Mouse (Mus musculus) midbrain, embryonic 15.5 days (tissue): Measurements from ENCODE around the gene Znhit2. TPM values are rescaled to one million over a fixed set of nuclear protein-coding genes. Genes with fewer than 3 reads are reported as not detected.
"Not testable (repeated sequence)": the region's sequence is repeated elsewhere in the genome, so short reads cannot be mapped to it uniquely, and the experiment has no call there.

Experiments
- ATAC-seq: fragments of 200-750 bp; cut with Nextera tagmentation; replicated peaks from 2 replicates; pipeline ENCODE4 v1.8.0; 2017; ENCODE audit warnings: moderate TSS enrichment
- H3K27ac ChIP-seq: fragments of 300-500 bp; sonication (generic); 2 replicates; pipeline ENCODE4 v1.5.1; 2015; ENCODE audit warnings: mild to moderate bottlenecking, inconsistent platforms
- H3K27me3 ChIP-seq: fragments of 300-500 bp; sonication (generic); replicated peaks from 2 replicates; pipeline ENCODE4 v1.6.1; 2015; ENCODE audit warnings: inconsistent platforms
- H3K36me3 ChIP-seq: fragments of 300-500 bp; sonication (generic); replicated peaks from 2 replicates; pipeline ENCODE4 v1.6.1; 2015; ENCODE audit warnings: inconsistent platforms
- H3K4me1 ChIP-seq: fragments of 300-500 bp; sonication (generic); 2 replicates; pipeline ENCODE4 v1.6.1; 2015; ENCODE audit warnings: inconsistent platforms
- H3K4me2 ChIP-seq: fragments of 300-500 bp; sonication (generic); 2 replicates; pipeline ENCODE4 v1.6.1; 2015; ENCODE audit warnings: inconsistent platforms, mild to moderate bottlenecking, moderate library complexity
- H3K4me3 ChIP-seq: fragments of 300-500 bp; sonication (generic); 2 replicates; pipeline ENCODE4 v1.5.1; 2015; ENCODE audit warnings: mild to moderate bottlenecking, inconsistent platforms
- H3K9ac ChIP-seq: fragments of 300-500 bp; sonication (generic); 2 replicates; pipeline ENCODE4 v1.6.1; 2015; ENCODE audit warnings: mild to moderate bottlenecking, inconsistent platforms
- H3K9me3 ChIP-seq: fragments of 300-500 bp; sonication (generic); 2 replicates; pipeline ENCODE4 v1.6.1; 2016; ENCODE audit warnings: inconsistent platforms
- WGBS: fragments of 180-500 bp; shearing (Covaris S2); methylation state at CpG from one replicate; pipeline ENCODE4 v1.1.7; 2015; ENCODE audit warnings: mixed read lengths; 5-methylcytosine and 5-hydroxymethylcytosine counted together
- polyA plus RNA-seq: library from polyadenylated mRNA; unstranded; fragments of >200 nt; fragmentation: Nextera tagmentation; extraction: Ambion mirVana; gene quantifications from 2 replicates; pipeline ENCODE4 v1.2.1, GENCODE M21; 2015

Znhit2 gene
- polyA plus RNA-seq, 1 experiment from 2014 or later: 30.8 TPM

DNA sequence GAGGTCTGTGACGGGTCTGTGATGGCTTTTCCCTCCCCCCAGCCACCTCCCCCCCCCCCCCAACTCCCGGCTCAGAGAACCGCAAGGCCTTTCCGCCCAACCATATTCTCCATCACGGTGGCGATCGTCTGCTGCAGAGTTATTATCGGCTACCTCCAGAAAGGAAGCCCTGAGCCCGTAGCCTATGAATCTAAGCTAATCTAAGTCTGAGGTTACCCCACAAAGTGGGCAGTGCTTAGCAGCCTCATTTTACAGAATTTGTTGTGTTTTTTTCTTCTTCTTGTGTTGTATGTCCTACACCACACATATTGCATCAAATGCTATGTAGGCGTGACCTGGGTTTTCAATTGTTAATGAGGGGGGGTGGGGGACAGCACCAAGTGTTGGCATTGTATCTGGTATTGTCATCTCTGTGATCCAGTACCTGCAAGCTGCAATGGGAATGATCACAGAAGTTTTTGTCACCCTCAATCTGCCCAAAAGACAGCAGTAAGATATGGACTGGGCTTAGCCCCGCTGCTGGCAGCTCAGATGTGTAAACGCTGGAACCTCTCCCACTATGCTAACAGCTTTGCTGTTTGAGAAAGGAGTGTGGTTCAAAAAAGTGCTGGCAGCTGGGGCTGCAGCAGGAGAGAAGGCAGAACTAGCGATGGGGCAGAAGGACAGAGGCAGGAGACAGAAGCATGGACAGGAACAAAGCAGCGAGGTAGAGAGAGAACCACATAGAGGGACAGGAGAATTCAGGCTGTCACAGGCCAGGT lies 30.3 kb upstream of the Znhit2 start:
- H3K36me3 ChIP-seq: no peaks in the 10 kb centered on the region
- no peak overlapping the region for H3K4me2 ChIP-seq
- no peaks in the 10 kb centered on the region for H3K4me1 ChIP-seq
- WGBS: 77% methylated on average over 14 of the region's 14 CpGs
- no peak overlapping the region for H3K9ac ChIP-seq
- no peak overlapping the region for H3K27ac ChIP-seq
- no peaks in the 10 kb centered on the region for H3K27me3 ChIP-seq
- no peaks in the 10 kb centered on the region for H3K9me3 ChIP-seq
- no peak overlapping the region for H3K4me3 ChIP-seq
- ATAC-seq: no peak

DNA sequence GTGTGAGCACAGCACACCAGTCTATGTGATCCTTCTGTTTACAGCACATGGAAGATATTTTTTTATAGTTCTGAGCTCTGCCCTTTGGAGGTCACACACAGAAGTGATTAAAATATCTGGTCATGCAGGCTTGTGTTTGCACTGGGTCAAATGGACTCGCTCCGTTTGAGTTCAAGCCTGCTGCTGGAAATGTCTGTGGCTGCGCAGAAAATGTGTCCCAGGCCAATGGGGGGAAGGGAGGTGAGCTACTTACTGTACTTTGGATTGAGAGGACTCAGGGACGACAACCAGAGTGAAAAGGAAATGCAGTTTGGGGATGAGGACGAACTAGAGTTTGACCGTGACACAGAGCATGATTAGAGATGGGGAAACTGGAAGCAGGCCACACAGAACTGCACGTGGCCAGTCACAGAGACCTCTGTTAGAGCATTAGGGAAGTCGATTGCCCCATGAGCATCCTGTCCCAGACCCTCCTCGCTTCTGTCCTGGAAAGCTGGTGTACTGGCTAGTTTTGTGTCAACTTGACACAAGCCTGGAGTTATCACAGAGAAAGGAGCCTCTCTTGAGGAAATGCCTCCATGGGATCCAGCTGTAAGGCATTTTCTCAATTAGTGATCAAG lies 24.9 kb upstream of the Znhit2 start:
- no peak for ATAC-seq
- Histone ChIP-seq H3K4me3 (no peak overlapping the region), H3K9ac (no peak overlapping the region), H3K9me3 (no peaks in the 10 kb centered on the region), H3K36me3 (no peaks in the 10 kb centered on the region), H3K4me2 (no peak overlapping the region), H3K4me1 (no peaks in the 10 kb centered on the region), H3K27ac (no peak overlapping the region), H3K27me3 (no peaks in the 10 kb centered on the region)
- WGBS: 82% methylated on average over 9 of the region's 9 CpGs

DNA sequence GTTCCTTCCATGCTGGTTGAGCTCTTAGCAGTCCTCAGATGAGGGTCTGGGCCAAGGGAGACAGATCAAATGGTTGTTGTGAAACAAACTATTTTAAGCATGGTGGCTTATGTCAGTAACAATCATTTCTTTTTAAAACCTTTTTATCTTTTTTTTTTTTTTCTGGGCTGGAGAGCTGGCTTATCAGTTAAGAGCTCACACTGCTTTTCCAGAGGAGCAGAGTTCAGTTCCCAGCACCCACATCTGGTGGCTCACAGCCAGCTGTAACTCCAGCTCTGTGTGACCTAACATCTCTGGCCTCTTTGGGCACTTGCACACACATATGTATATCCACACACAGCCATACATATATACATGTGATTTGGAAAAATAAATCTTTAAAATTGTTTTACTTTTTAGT lies 23.3 kb upstream of the Znhit2 start:
- Histone ChIP-seq H3K4me3 (no peak overlapping the region), H3K27me3 (no peaks in the 10 kb centered on the region), H3K27ac (no peak overlapping the region), H3K36me3 (no peaks in the 10 kb centered on the region), H3K9ac (no peak overlapping the region), H3K4me2 (no peak overlapping the region), H3K9me3 (no peaks in the 10 kb centered on the region), H3K4me1 (no peaks in the 10 kb centered on the region)
- no peak for ATAC-seq

DNA sequence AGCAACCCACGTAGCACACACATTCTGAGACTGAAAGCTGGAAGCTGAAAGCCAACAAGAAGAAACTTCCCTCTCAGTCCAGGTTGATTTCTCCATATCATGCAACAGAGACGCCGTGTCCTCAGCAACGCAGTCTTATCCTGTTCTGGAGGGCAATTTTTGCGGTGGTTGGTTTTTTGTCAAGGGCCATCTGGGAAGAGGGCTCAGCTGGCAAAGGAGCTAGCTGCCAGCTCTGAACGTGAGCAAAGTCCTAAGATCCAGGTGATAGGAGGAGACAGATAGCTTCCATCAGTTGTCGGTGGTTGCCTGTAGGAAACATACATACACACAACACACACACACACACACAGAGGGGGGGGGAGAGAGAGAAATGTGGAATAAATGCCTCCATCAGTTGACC lies 22.7 kb upstream of the Znhit2 start:
- Histone ChIP-seq H3K36me3 (no peaks in the 10 kb centered on the region), H3K4me3 (no peak overlapping the region), H3K4me1 (no peaks in the 10 kb centered on the region), H3K9ac (no peak overlapping the region), H3K4me2 (no peak overlapping the region), H3K9me3 (no peaks in the 10 kb centered on the region), H3K27me3 (no peaks in the 10 kb centered on the region), H3K27ac (no peak overlapping the region)
- WGBS: 79% methylated on average over 7 of the region's 7 CpGs
- no peak for ATAC-seq

DNA sequence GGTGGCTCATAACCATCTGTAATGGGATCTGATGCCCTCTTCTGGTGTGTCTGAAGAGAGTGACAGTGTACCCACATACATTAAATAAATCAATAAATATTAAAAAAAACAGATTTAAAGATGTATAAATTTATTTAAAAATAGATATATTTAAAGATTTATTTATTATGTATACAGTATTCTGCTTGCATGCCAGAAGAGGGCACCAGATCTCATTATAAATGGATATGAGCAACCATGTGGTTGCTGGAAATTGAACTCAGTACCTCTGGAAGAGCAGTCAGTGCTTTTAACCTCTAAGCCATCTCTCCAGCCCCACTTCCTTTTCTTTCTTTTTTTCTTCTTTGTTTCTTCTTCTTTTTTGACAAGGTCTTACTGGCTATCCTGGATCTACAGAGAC lies 21.0 kb upstream of the Znhit2 start:
- ATAC-seq: no peak
- Histone ChIP-seq H3K9ac (no peak overlapping the region), H3K4me2 (no peak overlapping the region), H3K27ac (no peak overlapping the region), H3K27me3 (no peaks in the 10 kb centered on the region), H3K36me3 (no peaks in the 10 kb centered on the region), H3K4me3 (no peak overlapping the region), H3K4me1 (peaks cover 4% of the 10 kb centered on the region), H3K9me3 (no peaks in the 10 kb centered on the region)

DNA sequence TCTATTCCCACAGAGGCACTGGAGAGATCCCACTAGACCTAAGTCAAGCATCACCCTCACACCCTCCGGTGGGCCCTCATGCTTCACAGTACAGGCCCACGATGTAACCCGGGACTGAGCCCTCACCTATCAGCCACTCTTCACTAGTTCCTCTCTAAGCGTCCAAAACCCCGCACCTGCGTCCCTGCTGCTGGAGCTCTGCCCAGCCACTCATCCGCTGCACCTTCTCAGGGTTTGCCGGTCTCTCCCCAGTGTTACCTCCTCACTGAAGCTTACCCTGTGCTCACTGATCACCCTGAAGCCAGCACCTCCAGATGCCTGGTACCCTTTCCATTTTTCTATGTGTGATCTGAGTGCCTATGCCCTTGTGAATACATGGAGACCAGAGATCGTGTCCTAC lies 18.7 kb upstream of the Znhit2 start:
- H3K9ac ChIP-seq: no peak overlapping the region
- no peaks in the 10 kb centered on the region for H3K36me3 ChIP-seq
- no peak overlapping the region for H3K4me3 ChIP-seq
- H3K27me3 ChIP-seq: no peaks in the 10 kb centered on the region
- H3K4me2 ChIP-seq: no peak overlapping the region
- H3K9me3 ChIP-seq: no peaks in the 10 kb centered on the region
- 76% methylated on average over 9 of the region's 9 CpGs for WGBS
- no peak overlapping the region for H3K27ac ChIP-seq
- H3K4me1 ChIP-seq: peaks cover 12% of the 10 kb centered on the region
- ATAC-seq: no peak

DNA sequence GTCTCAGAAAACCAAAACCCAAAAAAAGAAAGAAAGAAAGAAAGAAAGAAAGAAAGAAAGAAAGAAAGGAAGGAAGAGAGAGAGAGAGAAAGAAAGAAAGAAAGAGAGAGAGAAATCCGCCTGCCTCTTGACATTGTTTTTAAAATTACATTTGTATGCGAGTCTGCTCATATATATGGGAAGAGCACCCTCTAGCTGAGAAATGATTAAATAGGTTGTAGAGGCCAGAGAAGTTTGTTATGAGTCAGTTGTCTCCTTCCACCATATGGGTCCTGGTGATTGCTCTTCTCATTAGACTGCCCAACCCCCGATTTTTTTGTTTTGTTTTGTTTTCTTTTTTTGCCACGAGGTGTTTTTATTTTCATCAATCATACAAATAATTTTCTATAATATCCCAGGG lies 16.9 kb upstream of the Znhit2 start:
- H3K9me3 ChIP-seq, H3K36me3 ChIP-seq, H3K9ac ChIP-seq, ATAC-seq, H3K4me3 ChIP-seq, H3K27me3 ChIP-seq, H3K27ac ChIP-seq, H3K4me2 ChIP-seq: not testable (repeated sequence)
- WGBS: 59% methylated on average over 4 of the region's 4 CpGs
- peaks cover 29% of the 10 kb centered on the region for H3K4me1 ChIP-seq

DNA sequence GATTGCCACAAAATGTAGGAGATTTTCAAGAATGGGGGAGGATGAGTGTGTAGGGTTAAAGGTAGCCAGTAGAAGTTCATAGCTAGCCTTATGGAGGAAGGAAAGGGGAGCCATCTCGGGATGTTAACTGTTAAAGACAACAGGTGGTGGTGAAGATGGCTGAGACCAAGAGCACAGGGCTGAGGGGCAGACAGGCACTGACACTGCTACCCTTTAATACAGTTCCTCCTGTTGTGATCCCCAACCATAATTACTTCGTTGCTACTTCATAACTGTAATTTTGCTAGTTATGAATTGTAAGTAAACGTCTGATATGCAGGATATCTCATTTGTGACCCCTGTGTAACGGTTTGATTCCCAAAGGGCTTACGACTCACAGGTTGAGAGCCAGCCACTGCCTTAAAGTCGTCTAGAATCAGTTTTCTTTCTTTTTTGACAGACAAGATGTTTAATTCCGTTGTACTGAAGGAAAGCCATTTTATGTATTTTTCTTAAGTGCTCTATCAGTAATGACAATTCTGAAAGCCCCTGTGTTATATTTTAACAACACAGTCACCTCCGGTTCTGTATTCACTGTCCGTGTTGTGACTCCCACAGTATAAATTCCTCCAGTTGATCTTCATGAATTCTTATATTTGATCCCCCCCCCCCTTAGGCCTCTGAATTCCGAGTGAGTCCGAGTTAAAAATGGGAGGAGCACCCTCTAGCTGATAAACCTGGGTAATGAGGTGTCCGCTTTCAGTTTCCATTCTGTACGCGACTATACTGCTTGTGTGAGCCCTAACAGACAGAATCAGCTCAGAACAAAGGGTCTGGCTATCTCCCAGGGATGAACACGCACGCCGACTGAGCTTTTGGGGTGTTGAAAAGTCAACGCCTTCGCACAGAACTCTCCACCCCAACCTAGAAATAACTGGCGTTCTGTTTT lies 15.4 kb upstream of the Znhit2 start:
- Histone ChIP-seq H3K27ac (peak overlapping the region; percentile 99), H3K36me3 (peaks cover 24% of the 10 kb centered on the region), H3K9ac (peak overlapping the region; percentile 76), H3K4me1 (peaks cover 31% of the 10 kb centered on the region), H3K27me3 (no peaks in the 10 kb centered on the region), H3K4me3 (peak overlapping the region; percentile 94), H3K9me3 (no peaks in the 10 kb centered on the region), H3K4me2 (peak overlapping the region; percentile 84)
- peak; percentile 62 for ATAC-seq
- WGBS: 20% methylated on average over 20 of the region's 20 CpGs

DNA sequence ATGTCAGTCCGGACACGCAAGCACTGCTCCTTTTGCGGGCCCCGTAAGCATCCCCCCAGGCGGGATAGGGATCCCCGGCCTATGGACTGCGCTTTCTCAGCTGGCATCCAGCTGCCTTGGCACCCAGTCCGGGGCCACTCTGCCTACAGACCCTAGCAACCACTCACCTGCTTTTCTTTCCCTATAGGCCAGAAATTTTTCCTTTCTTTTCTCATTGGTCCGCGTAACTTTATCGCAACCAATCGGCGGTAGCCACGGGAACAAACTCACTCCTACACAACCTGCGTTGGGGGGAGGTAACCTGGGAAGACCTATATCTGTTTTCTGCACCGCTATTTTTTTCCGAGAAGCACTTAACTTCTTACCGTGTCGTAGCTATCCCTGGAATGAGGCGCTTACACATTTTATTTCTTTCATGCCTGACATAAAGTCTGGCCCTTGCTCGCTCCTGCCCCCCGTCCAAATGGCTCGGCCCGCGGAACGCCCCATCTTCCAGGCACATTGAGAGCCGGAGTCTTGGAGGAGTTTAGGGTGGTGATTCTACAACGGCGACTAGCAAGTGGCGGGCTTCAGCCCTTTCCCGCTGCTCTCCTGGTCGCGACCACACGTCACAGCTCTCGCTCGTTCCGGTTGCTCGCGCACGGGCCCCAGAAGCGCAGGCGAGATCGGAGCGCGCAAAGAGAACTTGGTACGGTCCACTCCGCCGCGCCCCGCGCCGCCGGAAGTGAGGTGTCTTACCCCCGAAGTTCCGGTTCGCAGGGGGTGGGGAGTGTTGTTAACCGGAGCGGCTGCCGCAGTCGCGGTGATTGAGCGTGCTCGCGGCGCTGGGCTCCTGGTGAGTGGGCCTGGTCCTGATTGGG lies 14.5 kb upstream of the Znhit2 start, which contains the start of gene Syvn1:
Syvn1 (plus strand) TSS at position 283 of the 860 bp plus-strand sequence.
- H3K27ac ChIP-seq: peak within 1 kb of the TSS; percentile 99
- peak within 1 kb of the TSS; percentile 79 for H3K9ac ChIP-seq
- H3K4me1 ChIP-seq: peaks cover 31% of the 10 kb centered on the region
- no peaks in the 10 kb centered on the region for H3K9me3 ChIP-seq
- peaks cover 33% of the 10 kb centered on the region for H3K36me3 ChIP-seq
- no peaks in the 10 kb centered on the region for H3K27me3 ChIP-seq
- ATAC-seq: peak; percentile 94
- peak within 1 kb of the TSS; percentile 84 for H3K4me2 ChIP-seq
- H3K4me3 ChIP-seq: peak within 1 kb of the TSS; percentile 94
- under 1% methylated on average over 65 of the region's 65 CpGs for WGBS

DNA sequence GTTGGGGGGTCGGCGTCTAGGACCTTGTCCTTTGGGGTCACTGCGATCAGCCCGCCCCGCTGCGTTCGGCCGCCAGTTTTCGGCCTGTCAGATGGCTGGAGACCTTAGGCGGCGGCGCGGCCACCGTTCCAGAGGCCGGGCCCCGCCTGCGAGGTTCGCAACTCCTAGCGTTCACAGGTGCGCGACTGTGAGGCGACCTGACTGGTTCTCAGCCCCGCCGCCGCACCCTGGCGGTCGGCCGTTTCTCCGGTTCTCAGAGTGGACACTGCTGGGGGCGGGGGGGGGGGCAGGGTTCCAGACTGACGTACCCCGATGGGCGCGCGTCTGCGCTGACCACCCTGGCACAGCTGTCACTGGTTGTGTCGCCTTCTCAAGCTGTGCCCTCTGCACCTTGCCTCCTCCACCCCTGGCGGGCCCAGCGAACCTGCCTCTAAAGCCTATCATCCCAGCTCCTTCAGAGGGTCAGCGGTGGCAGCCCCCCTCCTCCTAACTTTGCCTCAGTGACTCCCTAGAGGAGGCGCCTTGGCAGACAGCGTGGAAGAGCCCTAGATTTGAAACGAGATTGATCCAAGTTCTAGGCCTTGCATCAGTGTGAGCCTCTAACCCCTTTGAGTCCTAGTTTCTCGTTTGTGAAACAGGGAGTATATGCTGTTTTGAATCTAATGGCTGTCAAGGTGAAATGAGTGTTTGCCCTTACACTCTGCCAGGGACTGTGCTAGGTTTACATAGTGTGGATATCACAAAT lies 13.7 kb upstream of the Znhit2 start:
- Histone ChIP-seq H3K27me3 (no peaks in the 10 kb centered on the region), H3K4me2 (peak overlapping the region; percentile 84), H3K27ac (peak overlapping the region; percentile 99), H3K4me1 (peaks cover 31% of the 10 kb centered on the region), H3K4me3 (peak overlapping the region; percentile 94), H3K36me3 (peaks cover 41% of the 10 kb centered on the region), H3K9me3 (no peaks in the 10 kb centered on the region), H3K9ac (peak overlapping the region; percentile 79)
- WGBS: 2% methylated on average over 37 of the region's 44 CpGs
- peak; percentile 12; the same call in 1 of the 2 replicates for ATAC-seq

DNA sequence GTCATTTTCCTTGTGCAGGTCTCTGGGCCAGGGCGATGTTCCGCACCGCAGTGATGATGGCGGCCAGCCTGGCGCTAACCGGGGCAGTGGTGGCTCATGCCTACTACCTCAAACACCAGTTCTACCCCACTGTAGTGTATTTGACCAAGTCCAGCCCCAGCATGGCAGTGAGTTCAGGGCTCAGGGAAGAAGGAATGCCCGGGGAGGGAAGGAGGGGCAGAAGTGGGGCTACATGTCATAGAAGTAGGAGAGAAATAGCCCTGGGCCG lies 13.2 kb upstream of the Znhit2 start:
- Histone ChIP-seq H3K4me1 (peaks cover 31% of the 10 kb centered on the region), H3K36me3 (peaks cover 46% of the 10 kb centered on the region), H3K27ac (no peak overlapping the region), H3K9ac (peak overlapping the region; percentile 79), H3K27me3 (no peaks in the 10 kb centered on the region), H3K4me3 (peak overlapping the region; percentile 94), H3K4me2 (peak overlapping the region; percentile 84), H3K9me3 (no peaks in the 10 kb centered on the region)
- ATAC-seq: no peak
- WGBS: 89% methylated on average over 8 of the region's 8 CpGs
